Mouse (Mus musculus) G1E (cell line): Measurements from ENCODE around the gene Daam1.

Experiments
- CTCF ChIP-seq: IDR thresholded peaks from 2 replicates; pipeline ENCODE4 v1.5.1; 2012; ENCODE audit warnings: low read depth, low read length, inconsistent platforms, mixed read lengths
- GATA1 ChIP-seq: IDR thresholded peaks from 2 replicates; pipeline ENCODE4 v1.6.1; 2012; ENCODE audit warnings: borderline replicate concordance, low read length, inconsistent platforms, mixed read lengths
- POLR2AphosphoS5 ChIP-seq: IDR thresholded peaks from 2 replicates; pipeline ENCODE4 v1.6.1; 2012; ENCODE audit warnings: low read depth, low read length, inconsistent platforms; ENCODE audit not compliant: insufficient replicate concordance
- TAL1 ChIP-seq: conservative IDR thresholded peaks from 2 replicates; pipeline ENCODE4 v1.6.1; 2012; ENCODE audit warnings: low read depth, low read length, inconsistent platforms, mixed read lengths

DNA sequence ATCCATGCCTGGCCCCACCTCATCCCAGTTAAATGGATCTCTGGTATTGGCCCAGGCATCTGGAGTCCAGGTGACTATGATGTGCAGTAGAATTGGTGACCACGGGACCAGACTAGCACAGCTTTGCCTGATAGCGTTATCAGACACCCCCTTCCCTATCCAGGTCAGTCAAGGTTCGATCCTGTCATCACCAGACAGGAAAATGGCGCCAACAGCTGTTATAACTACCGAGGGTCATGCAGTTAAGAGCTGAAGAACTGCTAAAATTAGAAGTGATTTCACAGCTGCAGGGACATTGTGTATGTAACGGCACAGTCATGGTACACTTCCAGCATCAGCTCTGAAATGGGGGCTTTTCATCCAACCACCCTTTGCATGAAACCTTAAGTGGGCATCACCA is 149.3 kb downstream of the Daam1 start:
- no peak for TF ChIP-seq CTCF
- no peak for TF ChIP-seq GATA1
- TF ChIP-seq TAL1, result no peak
- TF ChIP-seq POLR2AphosphoS5, result no peak
